10 mouse cellular contexts compared by ENCODE assay signal in genomic region chr10:97436662-97437061, GRCm38 (mm10). TPM values are rescaled to one million over a fixed set of nuclear protein-coding genes. Genes with fewer than 3 reads are reported as not detected.
DNase-seq lines count a peak whose midpoint lies in the region; ATAC-seq lines count a peak whose summit lies in the region.
"Had no signal": no experiment of that assay in that cellular context is flagged by ENCODE, and none has a peak within 500 bp of the region (broad histone marks: within the 10 kb centered on the region; RNA-seq: fewer than 3 reads in every experiment).

No protein-coding gene starts in this region.

- peak overlapping the region; percentile 53 for H3K27ac ChIP-seq in heart, embryonic 13.5 days (replicated peaks)
- no peak overlapping the region for H3K27ac ChIP-seq in lung, embryonic 16.5 days (ENCODE audit: low read length)
- H3K27ac ChIP-seq: embryonic facial prominence, embryonic 13.5 days; limb, embryonic 15.5 days had no signal

- WGBS in heart, embryonic 13.5 days = 38% methylated on average over 5 of the region's 5 CpGs
- WGBS in lung, embryonic 16.5 days = 42% methylated on average over 5 of the region's 5 CpGs

- H3K4me2 ChIP-seq in heart, embryonic 13.5 days = no peak overlapping the region
- H3K4me2 ChIP-seq in lung, embryonic 16.5 days (ENCODE audit: low read depth, low read length) = no peak overlapping the region
- H3K4me2 ChIP-seq: embryonic facial prominence, embryonic 13.5 days; limb, embryonic 15.5 days had no signal

- no peaks in the 10 kb centered on the region for H3K9me3 ChIP-seq in heart, embryonic 13.5 days
- H3K9me3 ChIP-seq in lung, embryonic 16.5 days (ENCODE audit: control insufficient read depth, low read length) = no peaks in the 10 kb centered on the region; the same call in 1 of the 2 replicates
- H3K9me3 ChIP-seq: embryonic facial prominence, embryonic 13.5 days; limb, embryonic 15.5 days had no signal

- peaks cover 14% of the 10 kb centered on the region; the same call in 1 of the 2 replicates for H3K4me1 ChIP-seq in heart, embryonic 13.5 days
- H3K4me1 ChIP-seq in lung, embryonic 16.5 days (replicated peaks; ENCODE audit: control insufficient read depth, insufficient read depth, low read length) = no peaks in the 10 kb centered on the region; the same call in 1 of the 2 replicates
- H3K4me1 ChIP-seq: limb, embryonic 15.5 days had no signal

- ATAC-seq in heart, embryonic 13.5 days (ENCODE audit: extremely low read depth, insufficient number of reproducible peaks, low FRiP score, low TSS enrichment) = no peak
- ATAC-seq in lung, embryonic 16.5 days (ENCODE audit: low read depth) = peak; percentile 83
- no peak for ATAC-seq in erythroblast, adult 5-6 weeks (replicated peaks; ENCODE audit: low FRiP score, poor library complexity, severe bottlenecking)

- H3K4me3 ChIP-seq in heart, embryonic 13.5 days = no peak overlapping the region
- no peak overlapping the region for H3K4me3 ChIP-seq in lung, embryonic 16.5 days (ENCODE audit: low read length)
- H3K4me3 ChIP-seq: embryonic facial prominence, embryonic 13.5 days; limb, embryonic 15.5 days had no signal

- DNase-seq in embryo, embryonic 10 days (ENCODE audit: low spot score) = peak; percentile 11
- DNase-seq in embryo, embryonic 9.5 days (ENCODE audit: extremely low spot score) = no peak
- DNase-seq in adipocyte (ENCODE audit: low spot score) (peak; percentile 56), liver (no peak)
- no peak for DNase-seq in ovary, postnatal 10 days (ENCODE audit: low spot score)

- H3K9ac ChIP-seq in heart, embryonic 13.5 days = no peak overlapping the region
- no peak overlapping the region for H3K9ac ChIP-seq in lung, embryonic 16.5 days (ENCODE audit: low read length)
- H3K9ac ChIP-seq: embryonic facial prominence, embryonic 13.5 days; limb, embryonic 15.5 days had no signal

- no peaks in the 10 kb centered on the region for H3K36me3 ChIP-seq in heart, embryonic 13.5 days
- H3K36me3 ChIP-seq in lung, embryonic 16.5 days (ENCODE audit: control insufficient read depth, insufficient read depth, low read length) = no peaks in the 10 kb centered on the region
- H3K36me3 ChIP-seq: embryonic facial prominence, embryonic 13.5 days; limb, embryonic 15.5 days had no signal

- H3K27me3 ChIP-seq in heart, embryonic 13.5 days (replicated peaks) = no peaks in the 10 kb centered on the region
- H3K27me3 ChIP-seq in lung, embryonic 16.5 days (ENCODE audit: control insufficient read depth, insufficient read depth, low read depth, low read length) = no peaks in the 10 kb centered on the region
- H3K27me3 ChIP-seq: embryonic facial prominence, embryonic 13.5 days; limb, embryonic 15.5 days had no signal

RNA-seq across cellular contexts. Expression of gene Dcn, which starts 42.7 kb away (rescaled TPM):
- polyA plus RNA-seq in heart, embryonic 13.5 days (2015; fragmentation: Nextera tagmentation; extraction: Ambion mirVana) = 171 and 206 TPM in 2 replicates
- polyA plus RNA-seq in lung, embryonic 16.5 days (2015; fragmentation: Nextera tagmentation; extraction: Ambion mirVana) = 179 and 191 TPM in 2 replicates
- 2.1 TPM in 1 of 2 replicates, not detected in the other for total RNA-seq in erythroblast, adult 5-6 weeks (2015; ENCODE audit: low replicate concordance)
- under 0.01 TPM in 1 of 2 replicates, not detected in the other for total RNA-seq in erythroblast, adult 5-6 weeks (2017; ENCODE audit: low replicate concordance)

Comparison
In these comparisons a context has a peak if more than half of its experiments do, and no peak if none do; other contexts are left out.
1. DNase-seq: peak in embryo, embryonic 10 days (single experiment) and adipocyte (single experiment); none in embryo, embryonic 9.5 days (single experiment), liver (single experiment) and ovary, postnatal 10 days (single experiment).